Mouse (Mus musculus): ENCODE data around the gene Cd99l2. TPM values are rescaled to one million over a fixed set of nuclear protein-coding genes. Genes with fewer than 3 reads are reported as not detected.

Gene Cd99l2
- polyA plus RNA-seq, 1 experiment from 2014 or later = 40.0 TPM

DNA sequence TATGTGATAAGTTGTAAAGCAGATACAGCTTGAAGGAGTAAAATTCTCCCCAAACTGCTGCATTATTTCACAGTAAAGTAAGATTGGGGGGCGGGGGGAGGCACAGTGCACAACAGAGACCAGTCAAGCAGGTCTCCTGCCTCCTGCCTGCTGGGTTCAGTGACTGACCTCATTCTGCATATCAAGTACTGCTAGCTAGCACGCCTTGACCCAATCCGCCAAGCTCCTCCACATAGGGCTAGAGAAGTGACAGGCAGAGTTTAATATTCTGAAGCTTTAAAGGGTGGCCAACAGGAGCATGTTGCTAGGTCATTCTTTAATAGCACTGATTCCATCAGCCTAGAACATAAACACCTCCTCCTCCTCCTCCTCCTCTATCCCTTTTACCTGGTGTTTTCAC, 79.9 kb downstream of the Cd99l2 start:
- ATAC-seq (ENCODE audit: low FRiP score, low read depth) = no peak
- Histone ChIP-seq H3K9ac (replicated peaks) (no peak overlapping the region), H3K9me3 (no peaks in the 10 kb centered on the region), H3K4me3 (no peak overlapping the region), H3K36me3 (no peaks in the 10 kb centered on the region), H3K27me3 (no peaks in the 10 kb centered on the region), H3K4me2 (replicated peaks) (no peak overlapping the region), H3K4me1 (no peaks in the 10 kb centered on the region), H3K27ac (replicated peaks) (no peak overlapping the region)
- 67% methylated on average over 3 of the region's 3 CpGs for WGBS

DNA sequence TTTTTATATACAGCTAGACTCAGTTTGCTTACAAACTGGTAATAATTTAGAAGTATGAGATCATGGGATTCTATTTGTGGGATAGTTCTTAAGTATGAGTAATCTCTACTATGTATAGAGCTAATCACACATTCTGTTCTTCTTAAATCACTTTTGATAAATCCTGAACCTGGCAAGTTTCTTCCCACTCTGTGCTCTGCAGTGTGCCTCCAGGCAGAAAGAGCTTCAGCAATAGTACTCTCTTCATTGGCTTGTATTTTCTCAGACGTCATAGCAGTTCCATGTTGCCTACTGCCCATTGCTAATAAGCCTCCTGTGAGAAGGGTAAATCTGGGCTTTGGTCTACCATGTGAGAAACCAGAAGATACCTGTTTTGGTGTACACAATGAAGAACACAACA, 84.3 kb downstream of the Cd99l2 start:
- H3K9ac ChIP-seq (replicated peaks) = no peak overlapping the region
- H3K4me2 ChIP-seq (replicated peaks) = no peak overlapping the region
- H3K4me3 ChIP-seq = no peak overlapping the region
- H3K4me1 ChIP-seq = no peaks in the 10 kb centered on the region
- no peak for ATAC-seq (ENCODE audit: low FRiP score, low read depth)
- no peak overlapping the region for H3K27ac ChIP-seq (replicated peaks)
- no peaks in the 10 kb centered on the region for H3K36me3 ChIP-seq
- 70% methylated on average over 1 of the region's 1 CpGs for WGBS
- no peaks in the 10 kb centered on the region for H3K27me3 ChIP-seq
- no peaks in the 10 kb centered on the region for H3K9me3 ChIP-seq

DNA sequence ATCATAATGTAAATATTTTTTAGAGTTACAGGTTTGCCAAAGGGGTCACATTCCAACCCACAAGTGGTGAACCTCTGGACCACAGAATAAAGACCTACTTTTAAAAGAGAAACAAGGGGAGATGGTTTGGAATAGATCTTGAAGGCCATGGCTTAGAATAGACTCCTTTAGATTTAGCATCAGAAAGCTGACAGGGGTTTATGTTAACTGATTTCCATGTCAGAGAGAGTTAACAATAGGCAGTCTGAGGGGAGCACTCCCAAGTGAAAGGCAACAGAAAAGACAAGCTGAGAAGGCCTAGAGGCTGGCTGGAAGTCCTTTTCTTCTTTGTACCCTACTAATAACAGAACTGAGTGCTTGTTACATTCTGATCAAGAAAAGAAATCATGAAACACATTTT, 86.4 kb downstream of the Cd99l2 start:
- H3K4me2 ChIP-seq (replicated peaks) = no peak overlapping the region
- no peak for ATAC-seq (ENCODE audit: low FRiP score, low read depth)
- no peak overlapping the region for H3K9ac ChIP-seq (replicated peaks)
- H3K36me3 ChIP-seq = no peaks in the 10 kb centered on the region
- no peak overlapping the region for H3K27ac ChIP-seq (replicated peaks)
- H3K4me3 ChIP-seq = no peak overlapping the region
- H3K4me1 ChIP-seq = no peaks in the 10 kb centered on the region
- no peaks in the 10 kb centered on the region for H3K27me3 ChIP-seq
- no peaks in the 10 kb centered on the region for H3K9me3 ChIP-seq

DNA sequence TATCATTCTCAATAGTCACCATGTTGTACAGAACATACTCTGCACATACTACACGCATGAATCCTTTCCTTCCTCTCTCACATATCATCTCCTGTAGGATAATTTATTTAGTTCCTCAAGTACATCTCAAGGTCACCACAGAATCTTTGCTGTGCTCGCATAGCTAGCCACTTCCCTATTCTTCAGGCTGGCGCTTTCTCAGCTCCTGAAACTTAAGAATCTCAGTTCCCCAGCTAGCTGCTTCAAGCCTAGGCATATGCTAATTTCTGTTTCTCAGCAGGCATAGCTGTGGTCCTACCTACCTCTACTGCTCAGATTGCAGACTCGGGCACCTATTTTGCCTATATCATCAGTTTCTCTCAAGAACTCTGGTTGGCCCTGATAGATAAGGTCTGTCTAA, 96.3 kb downstream of the Cd99l2 start:
- no peaks in the 10 kb centered on the region for H3K9me3 ChIP-seq
- no peak overlapping the region for H3K4me2 ChIP-seq (replicated peaks)
- H3K36me3 ChIP-seq = no peaks in the 10 kb centered on the region
- H3K4me1 ChIP-seq = no peaks in the 10 kb centered on the region
- no peak overlapping the region for H3K27ac ChIP-seq (replicated peaks)
- 81% methylated on average over 4 of the region's 4 CpGs for WGBS
- H3K27me3 ChIP-seq = no peaks in the 10 kb centered on the region
- no peak overlapping the region for H3K9ac ChIP-seq (replicated peaks)
- no peak for ATAC-seq (ENCODE audit: low FRiP score, low read depth)
- H3K4me3 ChIP-seq = no peak overlapping the region

GRCm38 (mm10) chrX:71381571-71381970, 111.1 kb downstream of the Cd99l2 start:
- Histone ChIP-seq H3K27me3 (no peaks in the 10 kb centered on the region), H3K9ac (replicated peaks) (no peak overlapping the region), H3K4me2 (replicated peaks) (no peak overlapping the region), H3K4me3 (no peak overlapping the region), H3K36me3 (no peaks in the 10 kb centered on the region), H3K9me3 (no peaks in the 10 kb centered on the region), H3K27ac (replicated peaks) (no peak overlapping the region), H3K4me1 (no peaks in the 10 kb centered on the region)
- WGBS = 44% methylated on average over 5 of the region's 5 CpGs
- no peak for ATAC-seq (ENCODE audit: low FRiP score, low read depth)

DNA sequence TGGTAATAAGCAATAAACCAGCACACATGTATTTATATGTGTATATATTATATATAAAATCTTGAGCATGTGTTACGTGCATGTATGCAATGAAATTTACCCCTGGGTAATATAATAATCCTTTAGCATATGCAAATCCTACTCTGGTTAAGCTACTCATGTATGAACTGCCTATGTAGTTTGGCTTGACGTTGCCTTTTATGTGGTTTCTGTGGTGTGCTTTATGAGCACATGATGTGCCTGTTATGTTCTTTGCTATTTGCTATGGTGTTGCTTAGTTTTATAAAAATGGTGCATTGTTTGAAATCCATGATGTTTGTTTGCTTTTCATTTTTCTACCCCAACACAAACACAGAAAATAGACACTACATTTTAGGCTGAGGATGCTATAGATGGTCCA, 114.2 kb downstream of the Cd99l2 start:
- H3K27ac ChIP-seq (replicated peaks) = no peak overlapping the region
- no peak overlapping the region for H3K4me2 ChIP-seq (replicated peaks)
- H3K9me3 ChIP-seq = no peaks in the 10 kb centered on the region
- no peaks in the 10 kb centered on the region for H3K4me1 ChIP-seq
- H3K36me3 ChIP-seq = no peaks in the 10 kb centered on the region
- 82% methylated on average over 2 of the region's 2 CpGs for WGBS
- no peak overlapping the region for H3K4me3 ChIP-seq
- H3K9ac ChIP-seq (replicated peaks) = no peak overlapping the region
- no peak for ATAC-seq (ENCODE audit: low FRiP score, low read depth)
- no peaks in the 10 kb centered on the region for H3K27me3 ChIP-seq

GRCm38 (mm10) chrX:71376781-71377180, 115.9 kb downstream of the Cd99l2 start:
- no peak for ATAC-seq (ENCODE audit: low FRiP score, low read depth)

More at GRCm38 (mm10) chrX:71376781-71377180, 115.9 kb downstream of the Cd99l2 start:
- no peak overlapping the region for H3K27ac ChIP-seq (replicated peaks)
- no peaks in the 10 kb centered on the region for H3K4me1 ChIP-seq
- 93% methylated on average over 1 of the region's 1 CpGs for WGBS
- no peaks in the 10 kb centered on the region for H3K36me3 ChIP-seq
- H3K4me2 ChIP-seq (replicated peaks) = no peak overlapping the region
- H3K9ac ChIP-seq (replicated peaks) = no peak overlapping the region
- no peaks in the 10 kb centered on the region for H3K27me3 ChIP-seq
- H3K4me3 ChIP-seq = no peak overlapping the region
- H3K9me3 ChIP-seq = no peaks in the 10 kb centered on the region

Small RNA genes within 50 kb of the gene (microRNA-seq; reads per million reads assigned to microRNA genes)
- gene Gm23945 = not detected

Other genes starting within 250 kb of the Cd99l2 start
- gene Mtmr1, start 128.1 kb downstream of the Cd99l2 start, polyA plus RNA-seq (2016; fragmentation: Nextera tagmentation; extraction: Ambion mirVana) = 16.0 and 18.2 TPM in 2 replicates
- 702 and 720 TPM in 2 replicates for gene Hmgb3, start 63.1 kb upstream of the Cd99l2 start, polyA plus RNA-seq (2016; fragmentation: Nextera tagmentation; extraction: Ambion mirVana)
- gene Gpr50, start 170.8 kb upstream of the Cd99l2 start, polyA plus RNA-seq (2016; fragmentation: Nextera tagmentation; extraction: Ambion mirVana) = 0.78 and 1.1 TPM in 2 replicates